Mouse (Mus musculus): ENCODE measurements around the gene Ccdc78. TPM values are rescaled to one million over a fixed set of nuclear protein-coding genes. Genes with fewer than 3 reads are reported as not detected.

Gene Ccdc78
- polyA plus RNA-seq, 1 experiment: not detected

GRCm38 (mm10) chr17:25796211-25796771, 9.9 kb downstream of the Ccdc78 start:
- TF ChIP-seq GATA1 (IDR thresholded peaks at IDR 0.05; ENCODE audit: low read length): no peak

GRCm38 (mm10) chr17:25796951-25797369, 10.6 kb downstream of the Ccdc78 start, which contains the start of gene Metrn:
Gene Metrn, minus strand, starts transcription at chr17:25797136.
- no peak for TF ChIP-seq GATA1 (IDR thresholded peaks at IDR 0.05; ENCODE audit: low read length)

DNA sequence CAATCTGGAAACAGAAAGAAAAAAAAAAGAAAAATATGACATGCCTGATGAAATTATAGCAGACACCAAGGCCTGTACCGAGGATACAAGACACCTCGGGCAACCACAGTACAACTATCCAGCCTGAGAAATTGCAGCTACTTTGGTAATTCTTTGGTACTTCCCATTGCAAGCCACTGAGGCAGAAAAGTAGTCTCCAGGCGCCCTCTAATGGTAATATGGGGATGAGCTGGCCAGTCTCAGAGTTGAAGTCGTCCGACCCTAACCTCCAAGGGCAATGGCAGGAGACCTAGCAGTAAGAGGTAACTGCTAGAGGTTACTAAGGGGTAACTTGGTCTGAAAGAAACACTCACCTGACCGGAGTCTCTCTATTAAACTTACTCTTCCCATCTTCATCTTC, 14.6 kb downstream of the Ccdc78 start:
- no peak for TF ChIP-seq GATA1 (IDR thresholded peaks at IDR 0.05; ENCODE audit: low read length)

DNA sequence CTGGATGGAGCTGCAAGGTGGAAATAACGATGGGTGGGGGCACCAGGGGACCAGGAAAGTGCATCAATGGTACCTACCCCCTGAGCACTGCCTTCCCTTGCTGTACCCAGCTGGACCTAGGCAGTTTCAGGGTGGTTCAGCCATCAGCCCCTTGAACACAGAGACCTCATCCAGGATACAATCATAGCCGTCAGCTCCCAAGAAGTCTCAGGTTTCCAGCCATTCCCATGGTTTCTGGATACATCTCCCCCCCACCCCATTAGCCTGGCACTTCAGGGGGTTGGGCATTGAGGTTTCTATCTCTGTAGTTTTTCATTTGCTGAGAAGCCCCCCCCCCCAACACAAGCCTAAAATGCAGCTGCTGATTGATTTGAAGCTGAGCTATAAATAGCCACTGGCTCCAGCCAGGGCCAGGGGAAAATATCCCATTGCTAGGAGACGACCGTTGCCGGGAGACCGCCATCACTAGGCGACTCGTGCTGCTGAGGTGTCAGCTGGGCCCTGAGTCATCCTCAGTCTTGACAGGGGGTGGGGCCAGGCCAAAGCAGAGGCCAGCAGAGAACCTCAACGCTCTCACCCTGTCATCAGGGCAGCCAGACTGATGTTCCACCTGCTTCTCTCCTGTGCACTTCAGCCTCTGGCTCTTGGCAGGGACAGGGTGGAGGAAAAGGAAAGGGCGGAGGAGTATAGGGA, 16.6 kb downstream of the Ccdc78 start:
- no peak for TF ChIP-seq GATA1 (IDR thresholded peaks at IDR 0.05; ENCODE audit: low read length)

- TF ChIP-seq GATA1 (IDR thresholded peaks at IDR 0.05; ENCODE audit: low read length): no peak
Observed at GRCm38 (mm10) chr17:25806507-25806906, 20.1 kb downstream of the Ccdc78 start.

- no peak for TF ChIP-seq GATA1 (IDR thresholded peaks at IDR 0.05; ENCODE audit: low read length)
Observed at GRCm38 (mm10) chr17:25808028-25808427, 21.6 kb downstream of the Ccdc78 start.

GRCm38 (mm10) chr17:25808789-25809605, 22.6 kb downstream of the Ccdc78 start, which contains the start of gene Fbxl16:
Gene Fbxl16, plus strand, starts transcription at chr17:25809085.
- TF ChIP-seq GATA1 (IDR thresholded peaks at IDR 0.05; ENCODE audit: low read length): no peak

GRCm38 (mm10) chr17:25809606-25810340, 23.4 kb downstream of the Ccdc78 start:
- TF ChIP-seq GATA1 (IDR thresholded peaks at IDR 0.05; ENCODE audit: low read length): no peak

GRCm38 (mm10) chr17:25810890-25811289, 24.5 kb downstream of the Ccdc78 start:
- TF ChIP-seq GATA1 (IDR thresholded peaks at IDR 0.05; ENCODE audit: low read length): no peak

DNA sequence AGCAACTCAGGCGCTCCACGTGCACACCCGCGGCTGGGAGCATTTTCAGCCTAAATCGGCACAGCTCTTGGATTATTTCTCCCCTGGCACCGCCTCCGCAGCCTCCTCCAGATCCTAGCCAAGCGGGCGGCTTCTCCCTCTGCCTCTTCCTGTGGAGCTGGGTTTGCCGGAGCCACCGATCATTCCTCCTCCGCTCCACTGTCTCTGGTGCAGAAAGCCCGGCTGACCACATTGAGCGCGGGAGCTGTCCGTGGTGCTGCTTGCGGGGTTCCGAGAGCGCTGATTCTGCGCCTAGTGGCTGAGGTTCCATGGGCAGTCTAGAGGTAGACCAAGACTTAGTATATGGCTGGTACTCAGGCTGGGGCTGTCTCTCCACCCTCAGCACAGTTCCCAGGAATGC, 27.1 kb downstream of the Ccdc78 start:
- TF ChIP-seq GATA1 (IDR thresholded peaks at IDR 0.05; ENCODE audit: low read length): no peak

- no peak for TF ChIP-seq GATA1 (IDR thresholded peaks at IDR 0.05; ENCODE audit: low read length)
Observed at GRCm38 (mm10) chr17:25817662-25818061, 31.3 kb downstream of the Ccdc78 start.

GRCm38 (mm10) chr17:25818851-25819780, 32.7 kb downstream of the Ccdc78 start:
- TF ChIP-seq GATA1 (IDR thresholded peaks at IDR 0.05; ENCODE audit: low read length): no peak

- TF ChIP-seq GATA1 (IDR thresholded peaks at IDR 0.05; ENCODE audit: low read length): no peak
Observed at GRCm38 (mm10) chr17:25823452-25823851, 37.1 kb downstream of the Ccdc78 start, which contains the start of gene Wdr24. Gene Wdr24, plus strand, starts transcription at chr17:25823627.

GRCm38 (mm10) chr17:25824362-25825142, 38.2 kb downstream of the Ccdc78 start:
- no peak for TF ChIP-seq GATA1 (IDR thresholded peaks at IDR 0.05; ENCODE audit: low read length)

All from G1E-ER4 (cell line).